Mouse (Mus musculus) C2C12 (cell line): Measurements from ENCODE around the gene Arhgap28.

Experiments used
- CEBPB ChIP-seq: IDR thresholded peaks from one replicate; pipeline ENCODE4 v1.6.1; 2011; ENCODE audit warnings: low read depth, mild to moderate bottlenecking, control low read depth, moderate library complexity
- CTCF ChIP-seq: IDR thresholded peaks from one replicate; pipeline ENCODE4 v1.5.1; 2011; ENCODE audit not compliant: control insufficient read depth, insufficient read depth, insufficient read length
- FOSL1 ChIP-seq: IDR thresholded peaks from one replicate; pipeline ENCODE4 v1.8.0; 2011; ENCODE audit warnings: mild to moderate bottlenecking, low read length; ENCODE audit not compliant: poor library complexity, insufficient read depth, severe bottlenecking
- MAX ChIP-seq: IDR thresholded peaks from one replicate; pipeline ENCODE4 v1.6.1; 2011; ENCODE audit warnings: mild to moderate bottlenecking, control low read depth
- MYOD1 ChIP-seq: IDR thresholded peaks from one replicate; pipeline ENCODE4 v1.6.1; 2011; ENCODE audit warnings: low read depth; ENCODE audit not compliant: control insufficient read depth, insufficient read length
- USF1 ChIP-seq: IDR thresholded peaks from one replicate; pipeline ENCODE4 v1.6.1; 2011; ENCODE audit warnings: low read depth, mild to moderate bottlenecking, control low read depth, moderate library complexity

DNA sequence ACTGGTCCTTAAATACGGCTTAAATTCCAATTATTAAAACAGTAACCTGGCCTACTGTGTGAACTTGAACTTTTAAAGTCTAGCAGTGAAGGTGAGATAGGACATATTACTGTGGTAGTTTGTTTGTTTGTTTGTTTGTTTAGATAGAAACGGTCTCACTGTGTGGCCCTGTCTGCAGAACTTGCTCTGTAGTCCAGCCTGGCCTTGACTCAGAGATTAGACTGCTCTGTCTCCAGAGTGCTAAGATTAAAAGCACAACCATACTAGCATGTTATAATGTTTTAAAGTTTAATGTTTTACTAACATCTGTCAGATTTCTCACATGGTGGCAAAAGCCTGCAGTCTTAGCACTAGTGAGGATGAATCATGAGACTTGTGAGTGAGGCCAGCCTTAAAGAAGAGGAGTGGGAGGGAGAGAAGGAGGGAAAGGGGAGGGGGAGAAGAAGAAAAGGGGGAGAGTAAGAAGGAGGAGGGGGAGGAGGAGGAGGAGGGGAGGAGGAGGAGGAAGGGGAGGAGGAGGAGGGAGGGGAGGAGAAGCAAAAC is 8.6 kb downstream of the Arhgap28 start:
- TF ChIP-seq CTCF: no peak
- TF ChIP-seq USF1: no peak
- no peak for TF ChIP-seq CEBPB
- TF ChIP-seq MAX: no peak
- no peak for TF ChIP-seq MYOD1
- no peak for TF ChIP-seq FOSL1
